8 mouse cellular contexts compared by ENCODE assay signal in genomic region chr1:171271622-171272021, GRCm38 (mm10). TPM values are rescaled to one million over a fixed set of nuclear protein-coding genes. Genes with fewer than 3 reads are reported as not detected.
DNase-seq lines count a peak whose midpoint lies in the region; ATAC-seq and TF ChIP-seq lines count a peak whose summit lies in the region.

No protein-coding gene starts in this region.

- H3K4me1 ChIP-seq in heart, embryonic 14.5 days (ENCODE audit: control insufficient read depth in 2 of 2, insufficient read depth in 2 of 2, low read length in 2 of 2): peaks cover 6 to 17% of the 10 kb centered on the region in 2 experiments; a peak in 3 of 4 replicates
- peaks cover 38% of the 10 kb centered on the region for H3K4me1 ChIP-seq in E14TG2a.4 (replicated peaks; ENCODE audit: low read depth, low read length)
- peaks cover 12% of the 10 kb centered on the region; the same call in 1 of the 2 replicates for H3K4me1 ChIP-seq in embryonic facial prominence, embryonic 14.5 days (ENCODE audit: control insufficient read depth, insufficient read depth, low read length)
- H3K4me1 ChIP-seq in liver, embryonic 15.5 days (replicated peaks): peaks cover 62% of the 10 kb centered on the region

- H3K4me3 ChIP-seq in heart, embryonic 14.5 days (ENCODE audit: control insufficient read depth in 1 of 2, insufficient read depth in 1 of 2, low read depth in 1 of 2, low read length in 2 of 2): no peak overlapping the region
- peak overlapping the region; percentile 93 for H3K4me3 ChIP-seq in E14TG2a.4 (replicated peaks; ENCODE audit: low read length)
- no peak overlapping the region for H3K4me3 ChIP-seq in embryonic facial prominence, embryonic 14.5 days (ENCODE audit: low read depth, low read length)
- peak overlapping the region; percentile 82 for H3K4me3 ChIP-seq in liver, embryonic 15.5 days (replicated peaks)

- intact Hi-C loops in heart, postnatal 36 days (cut with DNase I): loop anchor here (2.0 kb wide), 1 partner anchor 25 kb away; no protein-coding TSS in a partner anchor
- intact Hi-C loops in left cerebral cortex, postnatal 25 days (cut with DNase I): no loop called here

- no peak for TF ChIP-seq CTCF in E14TG2a.4 (conservative IDR thresholded peaks at IDR 0.05; ENCODE audit: low read length)

- H3K9me3 ChIP-seq in heart, embryonic 14.5 days (ENCODE audit: control insufficient read depth, low read length): no peaks in the 10 kb centered on the region
- no peaks in the 10 kb centered on the region for H3K9me3 ChIP-seq in E14TG2a.4 (ENCODE audit: low read length)
- H3K9me3 ChIP-seq in embryonic facial prominence, embryonic 14.5 days (ENCODE audit: control insufficient read depth, low read length): no peaks in the 10 kb centered on the region
- H3K9me3 ChIP-seq in liver, embryonic 15.5 days (replicated peaks): no peaks in the 10 kb centered on the region

- 61% methylated on average over 10 of the region's 10 CpGs for WGBS in heart, embryonic 14.5 days
- 72% methylated on average over 10 of the region's 10 CpGs for WGBS in embryonic facial prominence, embryonic 14.5 days
- WGBS in liver, embryonic 15.5 days (ENCODE audit: insufficient replicate concordance): 48% methylated on average over 10 of the region's 10 CpGs

- H3K27ac ChIP-seq in heart, embryonic 14.5 days (replicated peaks in 1 of 2; ENCODE audit: control insufficient read depth in 1 of 2, insufficient read depth in 1 of 2, low read depth in 2 of 2, low read length in 2 of 2): 0 out of 4 replicates have a peak overlapping the region, but pooled peaks of 1 of the 2 experiments have one; percentile 26
- H3K27ac ChIP-seq in embryonic facial prominence, embryonic 14.5 days (replicated peaks; ENCODE audit: low read depth, low read length): no peak overlapping the region
- H3K27ac ChIP-seq in liver, embryonic 15.5 days (replicated peaks): peak overlapping the region; percentile 87

- no peak for DNase-seq in heart, postnatal 36 days
- DNase-seq in embryonic facial prominence, embryonic 14.5 days (ENCODE audit: low spot score): no peak
- DNase-seq in left cerebral cortex, postnatal 25 days (ENCODE audit: low spot score in 2 of 2): no peak
- DNase-seq in thymus, postnatal 36 days: no peak

- H3K4me2 ChIP-seq in heart, embryonic 14.5 days (ENCODE audit: low read length): peak overlapping the region; percentile 82
- H3K4me2 ChIP-seq in embryonic facial prominence, embryonic 14.5 days (ENCODE audit: low read depth, low read length): peak overlapping the region; percentile 81
- H3K4me2 ChIP-seq in liver, embryonic 15.5 days: peak overlapping the region; percentile 88

- no peaks in the 10 kb centered on the region for H3K27me3 ChIP-seq in heart, embryonic 14.5 days (ENCODE audit: control insufficient read depth, insufficient read depth, low read length)
- peaks cover 4% of the 10 kb centered on the region; the same call in 1 of the 2 replicates for H3K27me3 ChIP-seq in E14TG2a.4 (ENCODE audit: insufficient read depth, low read length)
- no peaks in the 10 kb centered on the region for H3K27me3 ChIP-seq in embryonic facial prominence, embryonic 14.5 days (replicated peaks; ENCODE audit: control insufficient read depth, insufficient read depth, low read length)
- no peaks in the 10 kb centered on the region for H3K27me3 ChIP-seq in liver, embryonic 15.5 days

- peaks cover 44% of the 10 kb centered on the region for H3K36me3 ChIP-seq in heart, embryonic 14.5 days (ENCODE audit: control insufficient read depth, insufficient read depth, low read length)
- H3K36me3 ChIP-seq in E14TG2a.4 (ENCODE audit: insufficient read depth, low read length): peaks cover 52% of the 10 kb centered on the region
- H3K36me3 ChIP-seq in embryonic facial prominence, embryonic 14.5 days (ENCODE audit: control insufficient read depth, insufficient read depth, low read length): peaks cover 45% of the 10 kb centered on the region
- peaks cover 51% of the 10 kb centered on the region for H3K36me3 ChIP-seq in liver, embryonic 15.5 days (replicated peaks)

- no peak overlapping the region for H3K9ac ChIP-seq in heart, embryonic 14.5 days (ENCODE audit: low read length)
- H3K9ac ChIP-seq in embryonic facial prominence, embryonic 14.5 days (ENCODE audit: low read depth, low read length): no peak overlapping the region
- peak overlapping the region; percentile 77 for H3K9ac ChIP-seq in liver, embryonic 15.5 days

- ATAC-seq in heart, embryonic 14.5 days (ENCODE audit: insufficient number of reproducible peaks, insufficient read depth, low FRiP score, low read depth): no peak
- no peak for ATAC-seq in embryonic facial prominence, embryonic 14.5 days (ENCODE audit: low read depth)
- no peak for ATAC-seq in liver, embryonic 15.5 days (ENCODE audit: insufficient read depth)
- no peak for ATAC-seq in erythroid progenitor cell, adult 5-6 weeks (replicated peaks; ENCODE audit: low FRiP score, poor library complexity, severe bottlenecking)

RNA-seq across cellular contexts. Expression of gene B4galt3, which starts 1.5 kb away (rescaled TPM):
- polyA plus RNA-seq in heart, embryonic 14.5 days (2014; fragmentation: Nextera tagmentation; extraction: Ambion mirVana): 52.8 and 55.6 TPM in 2 replicates
- total RNA-seq in heart, postnatal 36 days (2021): 10 to 100 TPM; 14.5 to 19.7 TPM
- polyA plus RNA-seq in embryonic facial prominence, embryonic 14.5 days (2014; fragmentation: Nextera tagmentation; extraction: Ambion mirVana): 60.2 and 64.0 TPM in 2 replicates
- 21.9 and 23.5 TPM in 2 replicates for polyA plus RNA-seq in liver, embryonic 15.5 days (2015; fragmentation: Nextera tagmentation; extraction: Ambion mirVana)
- 10 to 100 TPM; 58.1 to 63.6 TPM for total RNA-seq in left cerebral cortex, postnatal 25 days (2021)
- 19.7 and 20.5 TPM in 2 replicates for total RNA-seq in erythroid progenitor cell, adult 5-6 weeks (2015; ENCODE audit: low replicate concordance)
- total RNA-seq in erythroid progenitor cell, adult 5-6 weeks (2017; ENCODE audit: low replicate concordance): 26.8 and 40.8 TPM in 2 replicates

RNA-seq across cellular contexts. Expression of gene Ppox, which starts 9.4 kb away (rescaled TPM):
- polyA plus RNA-seq in heart, embryonic 14.5 days (2014; fragmentation: Nextera tagmentation; extraction: Ambion mirVana): 42.9 and 44.8 TPM in 2 replicates
- 10 to 100 TPM; 13.2 to 14.2 TPM for total RNA-seq in heart, postnatal 36 days (2021)
- polyA plus RNA-seq in embryonic facial prominence, embryonic 14.5 days (2014; fragmentation: Nextera tagmentation; extraction: Ambion mirVana): 44.3 and 53.0 TPM in 2 replicates
- polyA plus RNA-seq in liver, embryonic 15.5 days (2015; fragmentation: Nextera tagmentation; extraction: Ambion mirVana): 214 and 226 TPM in 2 replicates
- 10 to 100 TPM; 19.9 to 29.4 TPM for total RNA-seq in left cerebral cortex, postnatal 25 days (2021)
- 739 and 765 TPM in 2 replicates for total RNA-seq in erythroid progenitor cell, adult 5-6 weeks (2015; ENCODE audit: low replicate concordance)
- 644 and 799 TPM in 2 replicates for total RNA-seq in erythroid progenitor cell, adult 5-6 weeks (2017; ENCODE audit: low replicate concordance)

RNA-seq across cellular contexts. Expression of gene Usp21, which starts 16.2 kb away (rescaled TPM):
- polyA plus RNA-seq in heart, embryonic 14.5 days (2014; fragmentation: Nextera tagmentation; extraction: Ambion mirVana): 43.2 and 45.5 TPM in 2 replicates
- total RNA-seq in heart, postnatal 36 days (2021): 10 to 100 TPM; 22.1 to 22.3 TPM
- 64.2 and 74.3 TPM in 2 replicates for polyA plus RNA-seq in embryonic facial prominence, embryonic 14.5 days (2014; fragmentation: Nextera tagmentation; extraction: Ambion mirVana)
- polyA plus RNA-seq in liver, embryonic 15.5 days (2015; fragmentation: Nextera tagmentation; extraction: Ambion mirVana): 24.9 and 28.5 TPM in 2 replicates
- total RNA-seq in left cerebral cortex, postnatal 25 days (2021): 10 to 100 TPM; 59.6 to 64.1 TPM
- 39.0 and 64.9 TPM in 2 replicates for total RNA-seq in erythroid progenitor cell, adult 5-6 weeks (2015; ENCODE audit: low replicate concordance)
- total RNA-seq in erythroid progenitor cell, adult 5-6 weeks (2017; ENCODE audit: low replicate concordance): 18.5 and 33.2 TPM in 2 replicates

RNA-seq across cellular contexts. Expression of gene Ndufs2, which starts 20.4 kb away (rescaled TPM):
- polyA plus RNA-seq in heart, embryonic 14.5 days (2014; fragmentation: Nextera tagmentation; extraction: Ambion mirVana): 541 and 561 TPM in 2 replicates
- 1,000 to 10,000 TPM; 1,421 to 1,530 TPM for total RNA-seq in heart, postnatal 36 days (2021)
- polyA plus RNA-seq in embryonic facial prominence, embryonic 14.5 days (2014; fragmentation: Nextera tagmentation; extraction: Ambion mirVana): 233 and 246 TPM in 2 replicates
- 137 and 144 TPM in 2 replicates for polyA plus RNA-seq in liver, embryonic 15.5 days (2015; fragmentation: Nextera tagmentation; extraction: Ambion mirVana)
- total RNA-seq in left cerebral cortex, postnatal 25 days (2021): 100 to 1,000 TPM; 258 to 278 TPM
- total RNA-seq in erythroid progenitor cell, adult 5-6 weeks (2015; ENCODE audit: low replicate concordance): 86.5 and 106 TPM in 2 replicates
- total RNA-seq in erythroid progenitor cell, adult 5-6 weeks (2017; ENCODE audit: low replicate concordance): 40.8 and 73.3 TPM in 2 replicates

RNA-seq across cellular contexts. Expression of gene Adamts4, which starts 21.4 kb away (rescaled TPM):
- polyA plus RNA-seq in heart, embryonic 14.5 days (2014; fragmentation: Nextera tagmentation; extraction: Ambion mirVana): 2.8 and 3.0 TPM in 2 replicates
- under 1 TPM; 0.50 to 0.92 TPM for total RNA-seq in heart, postnatal 36 days (2021)
- polyA plus RNA-seq in embryonic facial prominence, embryonic 14.5 days (2014; fragmentation: Nextera tagmentation; extraction: Ambion mirVana): 11.7 and 13.1 TPM in 2 replicates
- polyA plus RNA-seq in liver, embryonic 15.5 days (2015; fragmentation: Nextera tagmentation; extraction: Ambion mirVana): 0.58 and 0.60 TPM in 2 replicates
- total RNA-seq in left cerebral cortex, postnatal 25 days (2021): 10 to 100 TPM; 10.9 to 12.8 TPM
- 0.42 TPM in 1 of 2 replicates, not detected in the other for total RNA-seq in erythroid progenitor cell, adult 5-6 weeks (2015; ENCODE audit: low replicate concordance)
- total RNA-seq in erythroid progenitor cell, adult 5-6 weeks (2017; ENCODE audit: low replicate concordance): not detected in 2 replicates

Comparison
In these comparisons a context has a peak if more than half of its experiments do, and no peak if none do; other contexts are left out.
1. H3K4me3 ChIP-seq: peak in E14TG2a.4 (single experiment) and liver, embryonic 15.5 days (single experiment); none in heart, embryonic 14.5 days (0 of 2) and embryonic facial prominence, embryonic 14.5 days (single experiment).
2. RNA of gene Ppox, which starts 9.4 kb away (total RNA-seq): 644 to 799 TPM in erythroid progenitor cell, adult 5-6 weeks; 19.9 to 29.4 TPM in left cerebral cortex, postnatal 25 days and 13.2 to 14.2 TPM in heart, postnatal 36 days; every median in the first group is over 10 times any median in the second.
3. Peak in every context shown above with its lines, with median percentiles within 50 percentile points of each other: H3K4me2 ChIP-seq.